Comparison of ENCODE assay signal across 8 mouse cellular contexts in the genomic region with DNA sequence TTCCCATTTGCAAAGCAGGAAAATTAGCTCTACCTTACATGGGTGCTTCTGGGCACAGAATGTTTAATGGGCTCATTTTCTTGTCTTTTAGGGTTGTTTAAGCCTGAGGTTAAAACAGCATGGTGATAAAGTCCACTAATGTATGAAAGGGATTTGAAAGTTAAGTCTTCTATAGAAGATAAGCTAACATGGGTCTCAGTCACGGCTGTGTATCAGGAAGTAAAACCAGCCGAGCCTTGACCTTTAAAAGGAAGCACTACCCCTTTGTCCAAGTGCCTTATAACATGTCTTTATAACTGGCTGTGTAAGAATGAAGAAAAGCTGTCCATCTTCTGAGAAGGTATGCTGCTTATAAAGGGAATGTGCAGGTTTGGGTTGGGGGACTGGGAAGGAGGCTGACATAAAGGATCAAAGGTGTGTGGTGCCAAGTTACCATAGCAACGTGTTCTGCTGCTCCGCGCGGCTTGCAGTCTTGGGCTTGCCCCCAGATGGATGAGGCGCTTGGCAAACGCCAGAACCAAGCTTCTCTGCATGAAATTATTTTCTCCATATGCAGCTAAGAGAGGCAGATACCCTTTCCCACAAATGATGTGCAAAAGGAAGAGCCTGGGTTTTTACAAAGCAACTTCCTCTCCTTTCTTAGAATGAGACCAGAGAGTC. TPM values are rescaled to one million over a fixed set of nuclear protein-coding genes. Genes with fewer than 3 reads are reported as not detected.
A peak's percentile ranks its signal among the peaks of the same experiment; 100 is the strongest.
DNase-seq lines count a peak whose midpoint lies in the region; ATAC-seq and TF ChIP-seq lines count a peak whose summit lies in the region.

No protein-coding gene starts in this region.

- H3K36me3 ChIP-seq in lung, embryonic 14.5 days (ENCODE audit: insufficient read depth) = no peaks in the 10 kb centered on the region
- H3K36me3 ChIP-seq in liver, embryonic 14.5 days (replicated peaks; ENCODE audit: control insufficient read depth, insufficient read depth, low read depth) = no peaks in the 10 kb centered on the region

- peaks cover 17% of the 10 kb centered on the region for H3K4me1 ChIP-seq in lung, embryonic 14.5 days (ENCODE audit: insufficient read depth)
- H3K4me1 ChIP-seq in liver, embryonic 14.5 days (replicated peaks; ENCODE audit: control insufficient read depth in 2 of 2, insufficient read depth in 2 of 2, low read length in 1 of 2) = peaks cover 9 to 34% of the 10 kb centered on the region in 2 experiments

- H3K27me3 ChIP-seq in lung, embryonic 14.5 days (ENCODE audit: insufficient read depth, low read length) = no peaks in the 10 kb centered on the region
- peaks cover 5% of the 10 kb centered on the region; the same call in 1 of the 2 replicates for H3K27me3 ChIP-seq in liver, embryonic 14.5 days (ENCODE audit: control insufficient read depth, insufficient read depth, low read length)

- peak; percentile 53 for ATAC-seq in lung, embryonic 14.5 days (ENCODE audit: insufficient read depth)
- peak; percentile 55 for ATAC-seq in granulocyte monocyte progenitor cell, adult 5-6 weeks (replicated peaks; ENCODE audit: poor library complexity, severe bottlenecking)
- no peak for ATAC-seq in liver, embryonic 14.5 days (ENCODE audit: insufficient read depth)

- peak overlapping the region; percentile 13 for H3K4me2 ChIP-seq in lung, embryonic 14.5 days
- H3K4me2 ChIP-seq in liver, embryonic 14.5 days (ENCODE audit: low read depth) = 0 out of 2 replicates have a peak overlapping the region, but pooled peaks have one; percentile 15

- WGBS in lung, embryonic 14.5 days = 7% methylated on average over 8 of the region's 8 CpGs
- WGBS in liver, embryonic 14.5 days (ENCODE audit: insufficient replicate concordance) = 24% methylated on average over 8 of the region's 8 CpGs

- H3K27ac ChIP-seq in lung, embryonic 14.5 days (ENCODE audit: low read depth) = peak overlapping the region; percentile 58
- H3K27ac ChIP-seq in liver, embryonic 14.5 days = no peak overlapping the region

- no peak overlapping the region for H3K4me3 ChIP-seq in lung, embryonic 14.5 days (ENCODE audit: low read depth, low read length)
- no peak overlapping the region for H3K4me3 ChIP-seq in liver, embryonic 14.5 days (ENCODE audit: insufficient read depth in 1 of 2, low read depth in 2 of 2, low read length in 2 of 2)

- H3K9me3 ChIP-seq in lung, embryonic 14.5 days (ENCODE audit: low read depth, low read length) = no peaks in the 10 kb centered on the region
- no peaks in the 10 kb centered on the region for H3K9me3 ChIP-seq in liver, embryonic 14.5 days (ENCODE audit: control insufficient read depth, low read length)

- no peak overlapping the region for H3K9ac ChIP-seq in lung, embryonic 14.5 days
- no peak overlapping the region; the same call in 1 of the 2 replicates for H3K9ac ChIP-seq in liver, embryonic 14.5 days (replicated peaks)

- peak; percentile 72 for DNase-seq in lung, embryonic 14.5 days
- DNase-seq in lung, postnatal 36 days = no peak
- DNase-seq in embryo, embryonic 10.5 days (ENCODE audit: low spot score) = peak; percentile 69
- DNase-seq in layer of hippocampus, adult 11-12 months (ENCODE audit: low spot score) = peak; percentile 74
- no peak for DNase-seq in liver, embryonic 14.5 days (ENCODE audit: low read depth in 3 of 3, low spot score in 3 of 3)
- DNase-seq in right cerebral cortex, adult 18-20 months = peak; percentile 64
- no peak for DNase-seq in thymus, postnatal 36 days

- no peak for TF ChIP-seq CTCF in lung, embryonic 14.5 days (IDR thresholded peaks at IDR 0.05; ENCODE audit: low read depth)
- TF ChIP-seq CTCF in liver, embryonic 14.5 days (IDR thresholded peaks at IDR 0.05; ENCODE audit: low read depth) = no peak

- no peak for TF ChIP-seq EP300 in liver, embryonic 14.5 days (IDR thresholded peaks at IDR 0.05; ENCODE audit: low read depth)

RNA-seq across cellular contexts. Expression of gene Eed, which starts 48.2 kb away (rescaled TPM):
- 75.5 and 78.1 TPM in 2 replicates for polyA plus RNA-seq in lung, embryonic 14.5 days (2014; fragmentation: Nextera tagmentation; extraction: Ambion mirVana)
- total RNA-seq in granulocyte monocyte progenitor cell, adult 5-6 weeks (2014; fragmentation: Nextera tagmentation) = 89.6 and 108 TPM in 2 replicates
- 130 and 164 TPM in 2 replicates for total RNA-seq in granulocyte monocyte progenitor cell, adult 5-6 weeks (2017)
- 18.1 and 32.3 TPM in 2 replicates for polyA plus RNA-seq in liver, embryonic 14.5 days (2012; rRNA removed)
- 34.1 and 34.7 TPM in 2 replicates for polyA plus RNA-seq in liver, embryonic 14.5 days (2014; fragmentation: Nextera tagmentation; extraction: Ambion mirVana)

Comparison
In these comparisons a context has a peak if more than half of its experiments do, and no peak if none do; other contexts are left out.
1. DNase-seq: peak in lung, embryonic 14.5 days (single experiment), embryo, embryonic 10.5 days (single experiment), layer of hippocampus, adult 11-12 months (single experiment) and right cerebral cortex, adult 18-20 months (single experiment); none in lung, postnatal 36 days (single experiment), liver, embryonic 14.5 days (0 of 3) and thymus, postnatal 36 days (0 of 2).